Mouse (Mus musculus) liver, adult (tissue): ENCODE data around the gene Itga9.

Source experiments
- GATA4 ChIP-seq: IDR thresholded peaks from 2 replicates; pipeline ENCODE4 v1.6.1; 2014; ENCODE audit warnings: mild to moderate bottlenecking, low read length; ENCODE audit not compliant: insufficient replicate concordance

The Itga9 gene

GRCm38 (mm10) chr9:118821220-118822185 is 215.0 kb downstream of the Itga9 start:
- TF ChIP-seq GATA4: no peak

GRCm38 (mm10) chr9:118822186-118822555 is 215.7 kb downstream of the Itga9 start:
- TF ChIP-seq GATA4: no peak

GRCm38 (mm10) chr9:118822581-118822980 is 216.1 kb downstream of the Itga9 start:
- no peak for TF ChIP-seq GATA4

GRCm38 (mm10) chr9:118831080-118831479 is 224.6 kb downstream of the Itga9 start:
- no peak for TF ChIP-seq GATA4

GRCm38 (mm10) chr9:118832533-118832932 is 226.0 kb downstream of the Itga9 start:
- TF ChIP-seq GATA4: no peak

GRCm38 (mm10) chr9:118833413-118833812 is 226.9 kb downstream of the Itga9 start:
- no peak for TF ChIP-seq GATA4

GRCm38 (mm10) chr9:118838910-118839667 is 232.6 kb downstream of the Itga9 start:
- TF ChIP-seq GATA4: no peak

GRCm38 (mm10) chr9:118841247-118841646 is 234.8 kb downstream of the Itga9 start:
- TF ChIP-seq GATA4: no peak

- no peak for TF ChIP-seq GATA4
Measured at GRCm38 (mm10) chr9:118841907-118842432, 235.5 kb downstream of the Itga9 start.

- TF ChIP-seq GATA4: no peak
Measured at GRCm38 (mm10) chr9:118843711-118844110, 237.2 kb downstream of the Itga9 start.

- TF ChIP-seq GATA4: no peak
Measured at GRCm38 (mm10) chr9:118845003-118845402, 238.5 kb downstream of the Itga9 start.

GRCm38 (mm10) chr9:118846766-118847165 is 240.3 kb downstream of the Itga9 start:
- TF ChIP-seq GATA4: no peak

GRCm38 (mm10) chr9:118856665-118857064 is 250.2 kb downstream of the Itga9 start:
- TF ChIP-seq GATA4: no peak

GRCm38 (mm10) chr9:118860613-118861141 is 254.2 kb downstream of the Itga9 start:
- TF ChIP-seq GATA4: no peak

- TF ChIP-seq GATA4: no peak
Measured at GRCm38 (mm10) chr9:118862214-118862613, 255.7 kb downstream of the Itga9 start.
